Mouse (Mus musculus): ENCODE data around the gene Pdhx.

Gene Pdhx

DNA sequence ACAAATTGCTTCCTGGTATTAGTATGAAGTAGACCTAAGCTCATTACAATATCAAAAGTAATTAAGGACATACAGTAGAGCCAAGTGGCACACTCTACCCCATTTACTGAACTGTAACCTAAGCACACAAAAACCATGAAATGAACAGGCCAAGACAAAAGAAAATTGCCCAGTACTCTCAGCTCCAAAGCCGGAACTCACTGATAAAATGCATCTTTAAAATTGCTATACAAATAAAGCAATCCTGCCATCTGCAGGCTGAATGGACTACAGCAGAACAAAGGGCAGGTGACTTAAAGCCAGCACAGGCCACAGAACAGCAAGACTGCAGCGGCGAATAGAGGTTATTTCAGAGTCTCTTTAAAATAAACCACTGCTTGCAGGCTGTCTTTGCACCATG lies 10.4 kb downstream of the Pdhx start:
- peak in 1 of 2 experiments; percentile 36 for DNase-seq (ENCODE audit: low spot score in 2 of 2)

DNA sequence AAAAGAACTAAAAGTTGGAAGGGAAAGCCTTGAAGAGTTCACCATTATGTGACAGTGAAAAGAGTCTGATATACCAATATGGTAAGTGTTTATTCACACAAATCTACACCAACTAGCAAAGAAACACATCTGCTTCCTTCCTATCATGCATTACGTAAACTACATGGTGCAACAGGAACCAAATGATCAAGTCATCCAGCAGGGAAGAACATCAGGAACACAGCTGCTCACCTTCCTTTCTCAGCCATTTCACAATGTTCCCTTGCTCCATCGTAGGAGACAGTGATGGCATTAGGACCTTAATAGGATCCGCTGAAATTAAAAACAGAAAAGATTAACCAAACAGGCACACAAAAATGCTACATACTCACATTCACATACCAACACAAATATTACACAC lies 15.0 kb downstream of the Pdhx start:
- DNase-seq (ENCODE audit: low spot score in 2 of 2) = no peak

DNA sequence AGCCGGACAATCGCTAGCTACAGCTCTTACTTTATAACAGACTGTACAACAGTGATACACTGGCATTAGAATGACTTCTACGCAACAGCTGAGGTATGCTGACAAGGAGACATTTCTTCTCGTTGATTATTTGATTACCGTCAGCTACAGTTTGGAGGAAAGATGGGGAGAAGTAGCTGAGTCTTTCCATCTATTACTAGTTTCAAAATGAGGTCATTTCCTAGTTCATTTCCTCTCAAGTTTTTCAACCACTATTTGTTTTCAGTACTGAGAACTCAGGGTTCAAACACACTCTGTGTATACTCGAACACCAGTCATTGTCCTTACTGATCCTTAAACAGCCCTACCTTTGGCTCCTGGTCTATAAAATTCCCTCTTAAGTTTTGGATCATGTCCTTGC lies 17.5 kb downstream of the Pdhx start:
- DNase-seq (ENCODE audit: low spot score in 2 of 2) = no peak

DNA sequence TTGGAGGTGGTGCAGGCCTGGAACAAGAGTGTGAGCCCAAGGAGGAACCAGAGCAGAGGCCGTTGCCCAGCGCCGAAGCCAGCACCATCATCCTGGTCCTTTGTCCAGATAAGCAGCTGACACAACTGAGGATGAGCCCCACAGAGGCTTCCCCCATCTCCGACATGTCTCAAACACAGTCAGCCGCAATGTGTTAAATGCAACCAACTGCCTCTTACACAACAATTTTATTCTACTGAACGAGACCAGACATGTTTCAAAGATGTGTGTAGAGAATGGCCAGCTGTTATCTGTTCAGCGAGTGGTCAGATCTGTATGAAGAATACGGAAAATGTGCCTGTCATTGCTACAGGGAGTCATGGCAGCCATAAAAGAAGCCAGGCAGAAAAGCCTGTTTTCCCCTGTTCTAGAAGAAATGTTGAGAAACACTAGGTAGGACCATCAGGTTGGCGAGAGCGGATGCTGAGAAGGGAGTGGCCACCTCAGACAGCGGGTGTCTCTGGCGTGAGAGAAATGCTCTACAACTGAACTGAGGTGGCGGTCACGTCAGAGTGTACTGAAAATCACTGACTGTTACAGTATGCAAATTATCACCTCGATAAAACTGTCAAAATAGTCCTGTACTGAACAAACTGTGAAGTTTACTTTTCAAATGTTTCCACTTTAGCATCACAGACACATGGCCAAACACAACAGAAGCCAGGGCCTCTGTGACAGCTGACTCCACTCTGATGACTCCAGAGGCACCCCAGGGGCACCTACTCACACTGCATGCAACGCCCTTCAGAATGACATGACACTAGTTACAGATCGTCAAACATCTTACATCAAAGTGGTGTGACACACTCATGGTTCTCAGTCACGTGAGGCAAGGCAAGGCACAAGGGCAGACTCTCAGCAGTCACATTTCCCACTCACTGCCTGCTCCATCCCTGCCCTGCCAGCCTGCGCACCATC lies 21.1 kb downstream of the Pdhx start:
- DNase-seq (ENCODE audit: low spot score in 2 of 2) = no peak

DNA sequence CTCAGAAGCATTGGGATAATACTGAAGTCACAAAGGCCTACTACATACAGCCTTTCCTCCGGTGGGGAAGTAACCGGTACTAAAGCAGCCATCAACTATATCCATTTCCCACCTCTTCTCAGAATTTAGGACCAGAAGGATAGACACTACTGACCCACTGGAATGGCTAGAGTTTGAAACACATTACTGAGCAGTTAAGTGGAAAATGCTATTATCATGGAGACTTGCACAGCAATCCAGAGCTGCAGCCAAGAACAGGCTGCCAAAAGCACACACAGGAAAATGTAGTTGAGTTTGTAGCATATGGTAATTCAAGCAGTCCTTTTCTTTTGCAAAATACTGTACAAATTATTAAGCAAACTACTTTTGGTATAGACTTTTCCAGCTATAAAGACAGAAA lies 28.0 kb downstream of the Pdhx start:
- DNase-seq (ENCODE audit: low spot score in 2 of 2) = no peak

DNA sequence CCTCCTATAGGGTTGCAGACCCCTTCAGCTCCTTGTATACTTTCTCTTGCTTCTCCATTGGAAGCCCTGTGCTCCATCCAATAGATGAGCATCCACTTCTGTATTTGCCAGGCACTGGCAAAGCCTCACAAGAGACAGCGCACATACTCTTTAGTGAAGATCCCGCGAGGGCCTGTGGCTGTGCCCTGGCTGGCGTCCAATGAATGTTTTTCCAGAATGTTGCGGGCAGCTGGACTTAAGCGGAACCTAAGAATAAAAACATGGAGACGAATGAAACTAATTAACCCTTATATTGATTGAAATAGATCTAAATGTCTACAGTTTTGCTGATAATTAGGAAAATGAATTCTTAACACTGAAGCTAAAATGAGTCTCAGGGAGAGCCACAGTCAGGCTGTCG lies 32.4 kb downstream of the Pdhx start:
- peak in 1 of 2 experiments; percentile 21 for DNase-seq (ENCODE audit: low spot score in 2 of 2)

DNA sequence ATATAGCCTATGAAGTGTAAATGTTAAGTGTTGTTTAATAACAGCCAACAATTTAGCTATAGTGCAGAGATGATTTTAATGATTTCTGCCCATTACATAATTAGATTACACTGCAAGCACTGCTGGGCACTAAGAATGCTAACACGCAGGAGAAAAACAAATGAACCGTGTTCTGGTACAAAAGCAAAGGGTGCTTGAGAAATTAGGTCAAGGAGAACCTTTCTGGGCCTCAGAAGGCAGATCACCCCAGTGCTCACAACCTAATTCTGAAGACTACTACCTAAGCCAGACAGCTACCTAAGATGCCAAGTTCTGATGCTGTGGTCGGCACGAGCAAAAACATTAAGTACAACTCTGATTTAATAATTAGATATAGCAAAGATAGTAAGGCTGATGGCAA lies 35.5 kb downstream of the Pdhx start:
- no peak for DNase-seq (ENCODE audit: low spot score in 2 of 2)

DNA sequence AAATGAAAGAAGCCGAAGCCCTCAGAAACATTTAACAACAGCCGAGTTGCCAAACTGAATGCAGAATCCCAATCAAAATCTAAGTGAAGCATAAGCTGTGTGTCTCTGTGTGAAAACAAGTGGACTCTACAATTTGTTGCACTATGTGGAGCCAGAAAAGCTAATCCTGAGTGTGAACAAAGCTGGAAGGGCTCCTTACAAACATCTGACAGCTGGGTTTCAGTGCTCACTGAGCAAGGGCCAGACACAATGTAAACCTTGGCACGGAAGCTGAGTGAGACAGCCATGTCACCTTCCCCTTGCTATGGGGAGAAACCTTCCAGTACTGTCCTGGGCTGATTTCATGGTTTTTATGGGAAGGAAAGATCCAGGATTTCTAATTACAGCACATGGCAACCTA lies 50.6 kb downstream of the Pdhx start:
- DNase-seq (ENCODE audit: low spot score in 2 of 2) = no peak

DNA sequence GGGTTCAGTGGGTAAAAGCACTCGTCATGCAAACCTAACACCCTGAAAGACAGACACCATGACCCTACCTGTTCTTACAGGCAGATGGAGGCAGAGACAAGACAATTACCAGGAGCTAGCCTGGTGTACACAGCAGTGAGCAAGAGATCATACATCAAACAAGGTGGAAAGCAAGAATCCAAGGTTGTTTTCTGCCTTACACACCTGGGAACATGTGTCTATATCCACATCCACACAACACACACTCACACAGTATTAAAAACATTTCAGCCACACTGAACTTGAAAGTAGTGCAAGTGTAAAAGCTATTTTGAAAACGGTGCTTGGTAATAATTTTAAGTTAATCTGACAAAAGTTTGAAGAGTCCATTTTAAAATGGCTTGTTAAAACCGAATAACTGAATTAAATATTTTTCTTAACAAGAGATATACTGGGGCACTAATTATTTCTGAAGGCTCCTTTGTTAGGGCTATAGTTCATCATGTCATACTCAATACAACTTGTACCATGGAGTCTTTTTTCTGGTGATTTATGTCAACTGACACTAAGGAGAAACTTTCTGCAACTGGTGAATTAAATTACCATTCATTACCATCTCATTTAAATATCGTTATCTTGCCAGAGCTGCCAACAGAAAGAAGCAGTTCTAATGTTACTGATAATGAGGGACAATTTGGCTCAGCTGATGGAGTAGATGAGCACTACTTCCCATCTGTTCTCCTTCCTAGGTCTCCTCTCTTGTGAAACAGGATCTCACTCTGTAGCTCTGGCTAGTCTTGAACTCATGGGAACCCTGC lies 52.9 kb downstream of the Pdhx start:
- no peak for DNase-seq (ENCODE audit: low spot score in 2 of 2)

DNA sequence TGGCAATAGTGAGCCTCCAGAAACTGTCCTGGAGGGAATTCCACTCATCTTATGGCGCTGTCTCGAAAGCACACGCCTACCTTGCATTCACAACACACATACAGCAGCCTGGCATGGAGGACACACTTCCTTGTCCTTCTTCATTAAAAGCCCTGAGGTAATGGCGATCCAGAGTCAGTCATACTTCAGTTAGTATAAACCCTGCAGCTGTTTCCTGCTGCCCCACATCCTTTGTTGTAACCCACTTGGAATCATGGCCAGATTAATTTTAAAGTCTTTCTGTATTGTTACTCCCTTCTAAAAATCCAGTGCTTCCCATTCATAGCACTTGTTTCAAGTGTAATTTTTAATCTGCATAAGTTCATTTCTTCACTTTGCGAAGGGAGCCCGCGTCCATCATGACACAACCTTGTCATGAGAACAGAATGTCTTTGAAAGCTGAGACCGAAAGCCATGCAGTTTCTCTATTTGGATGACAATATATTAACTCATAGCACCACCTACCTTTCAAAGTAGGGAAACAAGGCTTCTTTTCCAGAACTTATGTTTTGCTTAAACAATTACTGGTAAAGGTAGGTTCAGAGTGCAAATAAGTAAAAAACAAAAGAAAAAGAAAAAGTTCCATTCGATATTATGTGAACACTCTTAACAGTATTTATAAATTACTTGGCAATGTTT lies 54.4 kb downstream of the Pdhx start:
- DNase-seq (ENCODE audit: low spot score in 2 of 2) = no peak

DNA sequence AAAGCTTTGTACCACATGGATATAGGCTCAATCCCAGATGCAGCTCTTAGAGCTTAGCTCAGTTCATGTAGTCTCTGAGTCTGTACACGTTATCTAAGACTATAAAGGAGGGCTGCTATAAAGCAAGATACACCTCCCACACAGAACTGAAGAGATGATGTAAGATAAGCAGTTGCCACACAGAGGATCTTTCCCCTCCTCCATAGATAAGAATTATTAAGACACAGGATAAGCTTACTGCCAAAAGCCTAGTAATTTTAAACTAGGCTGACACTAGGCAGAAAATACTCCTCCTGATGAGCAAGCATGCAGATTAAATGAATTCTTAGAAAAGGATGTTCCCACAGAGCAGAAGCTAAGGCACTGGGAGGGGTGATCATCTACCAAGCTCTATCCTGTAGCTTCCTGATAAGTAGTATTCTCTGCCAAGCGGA lies 55.9 kb downstream of the Pdhx start:
- DNase-seq (ENCODE audit: low spot score in 2 of 2) = no peak

DNA sequence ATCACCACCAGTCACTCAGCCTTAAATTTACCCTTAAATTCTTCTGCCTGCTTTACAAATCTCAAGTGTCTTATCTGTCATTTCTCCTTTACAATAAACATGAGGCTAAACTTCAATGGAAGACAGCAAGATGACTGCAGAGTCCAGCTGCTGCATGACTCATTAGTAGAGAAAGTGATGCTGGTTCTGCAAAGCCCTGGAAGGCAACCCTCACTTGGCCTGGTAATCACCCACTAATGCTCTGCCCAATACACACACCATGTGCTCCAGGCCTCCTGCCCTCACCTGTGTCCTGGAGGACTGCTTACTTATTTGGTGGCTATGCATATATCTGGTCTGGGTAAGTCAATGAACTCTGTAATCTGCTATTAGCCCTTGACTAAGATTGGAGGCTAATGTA lies 57.2 kb downstream of the Pdhx start:
- DNase-seq (ENCODE audit: low spot score in 2 of 2) = no peak

DNA sequence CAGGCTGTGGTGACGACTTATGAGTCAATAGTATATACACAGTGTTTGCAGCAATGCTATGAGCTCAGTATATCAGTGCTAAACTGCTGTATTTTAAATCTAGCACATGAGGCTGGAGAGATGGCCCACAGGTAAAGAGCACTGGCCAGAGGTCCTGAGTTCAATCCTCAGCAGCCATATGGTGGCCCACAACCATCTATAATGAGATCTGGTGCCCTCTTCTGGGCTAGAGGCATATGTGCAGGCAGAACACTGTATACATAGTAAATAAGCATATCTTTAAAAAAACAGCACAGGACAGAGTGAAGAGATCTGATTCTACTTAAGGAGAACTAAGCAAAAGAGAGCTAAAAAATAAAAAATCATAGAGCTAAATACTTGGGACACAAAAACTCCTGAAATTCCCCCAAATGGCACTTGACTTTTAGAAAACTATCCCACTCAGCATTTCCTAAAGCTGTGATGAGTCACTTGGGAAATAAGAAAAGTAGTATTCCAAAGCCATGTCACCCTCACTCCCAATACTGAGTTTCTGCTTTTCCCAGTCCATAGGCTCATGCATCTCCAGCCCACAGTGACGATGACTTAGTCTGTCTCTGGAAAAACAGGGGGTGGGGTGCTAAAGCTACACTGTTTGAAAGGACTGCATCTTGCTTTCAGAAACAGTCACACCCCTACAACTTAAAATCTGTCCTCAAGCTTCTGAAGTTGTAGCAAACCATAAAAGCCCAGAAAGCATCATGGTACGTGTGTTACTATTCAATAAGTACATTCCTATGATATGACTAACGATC lies 60.3 kb downstream of the Pdhx start:
- no peak for DNase-seq (ENCODE audit: low spot score in 2 of 2)

DNA sequence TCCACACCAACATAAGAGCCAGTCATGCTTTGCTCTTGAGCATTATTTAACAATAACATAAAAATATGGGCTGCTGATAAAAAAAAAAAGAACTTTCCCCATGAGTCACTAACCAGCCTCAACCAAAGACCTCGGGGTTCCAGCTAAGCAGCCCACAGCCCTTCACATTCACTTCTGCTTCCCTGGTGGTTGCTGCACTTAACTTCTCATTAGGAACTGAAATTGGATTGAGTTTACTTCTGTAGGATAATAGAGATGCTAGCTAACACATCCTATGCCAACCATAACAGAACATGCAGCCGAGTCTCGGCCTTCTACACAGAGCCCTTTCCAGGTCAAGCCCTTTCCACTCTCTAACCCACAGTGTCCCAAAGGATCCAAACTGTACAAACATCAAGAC lies 65.1 kb downstream of the Pdhx start:
- DNase-seq (ENCODE audit: low spot score in 2 of 2) = no peak

DNA sequence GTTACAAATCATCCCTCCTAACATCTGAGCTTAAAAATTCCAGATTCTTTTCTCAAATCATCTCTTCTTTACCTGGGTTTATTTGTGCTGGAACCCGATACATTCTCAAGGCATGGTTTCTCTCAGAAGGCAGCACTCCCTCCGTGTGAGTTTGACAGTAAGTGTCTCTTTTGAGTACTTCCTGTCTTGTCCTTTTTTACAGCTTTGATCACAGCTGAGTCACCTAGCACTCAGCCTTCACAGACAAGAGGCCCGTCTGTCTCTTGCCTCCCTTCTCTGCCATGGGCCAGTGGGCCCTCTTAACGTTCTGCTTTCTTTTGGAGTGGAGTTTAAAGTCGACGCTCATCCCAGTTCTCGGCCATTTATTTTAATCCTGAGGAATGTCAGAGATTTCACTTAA lies 68.7 kb downstream of the Pdhx start:
- DNase-seq (ENCODE audit: low spot score in 2 of 2) = no peak

DNA sequence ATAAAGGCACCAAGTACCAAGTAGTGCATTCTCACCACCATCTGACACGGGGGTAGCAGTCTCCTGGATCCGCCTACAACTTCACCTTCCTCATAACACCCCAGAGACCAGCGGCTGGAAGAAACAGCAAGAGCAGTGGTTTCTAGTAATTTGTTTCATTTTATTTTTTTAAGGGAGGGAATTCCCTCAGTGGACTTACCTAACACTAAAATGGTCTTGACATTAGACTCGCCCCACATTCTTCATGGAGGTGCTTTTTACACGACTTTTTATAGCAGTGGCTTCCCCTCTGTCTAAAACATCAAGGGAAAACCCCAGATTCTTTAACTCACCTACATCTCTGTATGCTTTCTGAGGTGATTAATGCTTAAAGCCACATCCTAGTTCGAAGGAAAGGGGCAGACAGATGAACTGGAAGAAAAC lies 74.1 kb downstream of the Pdhx start:
- no peak for DNase-seq (ENCODE audit: low spot score in 2 of 2)

DNA sequence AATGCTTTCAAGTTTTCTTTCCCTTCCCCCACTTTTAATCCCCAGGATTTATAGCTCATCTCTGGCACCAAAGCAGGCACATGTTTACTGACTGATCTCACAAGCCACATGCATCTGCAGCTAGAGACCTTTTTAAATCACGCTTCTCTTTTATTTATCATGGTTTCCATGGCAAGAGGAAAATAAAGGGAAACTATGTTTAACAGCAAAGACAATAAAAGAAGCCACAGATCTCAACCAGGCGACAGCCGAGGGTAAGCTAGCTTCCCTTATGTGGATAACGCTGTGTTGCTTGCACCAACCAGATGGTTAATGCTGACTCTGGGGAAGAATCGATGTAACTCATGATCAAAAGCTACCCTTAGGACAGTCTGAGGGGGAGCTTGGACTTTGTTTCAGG lies 75.0 kb downstream of the Pdhx start:
- no peak for DNase-seq (ENCODE audit: low spot score in 2 of 2)

DNA sequence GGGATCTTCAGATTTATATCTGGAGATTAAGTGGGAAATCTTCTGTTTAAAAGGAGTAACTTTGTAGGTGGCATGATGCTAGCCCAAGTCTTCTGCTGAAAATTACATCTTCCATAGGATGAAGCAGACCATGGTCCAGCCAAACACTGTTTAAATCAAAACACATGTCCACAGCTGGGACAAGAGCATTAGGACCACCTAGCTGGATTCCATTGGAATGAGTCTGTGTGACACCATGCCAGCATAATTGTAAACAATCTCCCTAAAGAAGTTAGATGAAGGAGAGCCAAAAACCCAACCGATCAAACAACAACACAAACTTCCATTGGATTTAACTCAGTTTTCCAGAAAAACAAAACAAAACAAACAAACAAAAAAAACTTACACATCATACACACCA lies 75.4 kb downstream of the Pdhx start:
- no peak for DNase-seq (ENCODE audit: low spot score in 2 of 2)

DNA sequence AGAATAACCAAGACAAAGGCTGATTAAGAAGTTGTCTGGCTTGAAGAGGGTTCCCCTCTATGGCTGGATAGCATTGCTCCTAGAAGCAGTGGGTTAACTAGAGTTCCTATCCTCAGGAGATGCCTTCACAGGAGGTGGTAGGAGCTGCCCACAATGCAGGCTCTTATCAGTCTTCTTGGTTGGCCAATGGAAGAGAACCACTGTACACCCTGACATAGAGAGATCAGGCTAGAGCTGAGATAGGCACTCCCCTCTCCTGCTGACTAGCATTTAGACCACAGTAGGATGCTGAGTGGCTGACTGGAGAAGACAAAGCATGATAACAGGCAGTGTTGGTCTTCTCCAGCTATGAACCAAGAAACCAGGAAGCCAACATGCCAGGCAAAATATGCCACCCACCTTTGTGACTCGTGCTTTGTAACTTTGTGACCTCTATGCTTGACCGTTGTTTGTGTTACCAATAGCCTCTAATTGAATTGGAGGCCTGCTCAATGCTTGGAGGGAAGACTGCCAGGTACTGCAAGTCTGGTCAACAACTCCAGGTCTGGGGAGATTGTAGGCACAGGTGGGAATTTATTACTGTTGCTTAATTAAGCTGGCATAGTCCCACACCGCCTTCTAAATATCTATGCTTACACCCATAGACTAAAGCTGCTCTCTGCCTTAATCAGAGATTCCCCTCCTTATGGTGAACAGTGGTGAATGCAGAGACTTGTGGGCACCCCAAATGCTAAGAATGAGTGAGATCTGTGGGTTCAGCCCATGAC lies 79.3 kb downstream of the Pdhx start:
- DNase-seq (ENCODE audit: low spot score in 2 of 2) = no peak

DNA sequence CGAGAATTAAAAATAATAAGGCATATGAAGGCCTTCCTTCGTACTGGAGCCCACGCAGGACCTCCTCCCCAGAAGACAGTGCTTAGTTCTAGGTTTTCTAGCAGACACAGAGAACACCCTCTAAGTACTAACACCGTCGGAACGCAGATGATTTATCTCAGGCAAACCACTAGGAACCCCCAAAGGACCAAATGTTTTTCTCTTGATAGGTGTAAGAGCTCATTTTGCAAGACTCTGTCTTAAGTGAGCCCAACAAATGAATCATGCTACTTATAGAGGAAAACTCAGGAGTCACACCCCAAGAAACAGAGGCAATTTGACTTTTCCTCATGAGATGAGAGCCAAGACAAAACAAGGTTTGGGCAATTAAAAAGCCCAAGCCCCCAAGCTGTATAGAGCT lies 80.9 kb downstream of the Pdhx start:
- no peak for DNase-seq (ENCODE audit: low spot score in 2 of 2)

DNA sequence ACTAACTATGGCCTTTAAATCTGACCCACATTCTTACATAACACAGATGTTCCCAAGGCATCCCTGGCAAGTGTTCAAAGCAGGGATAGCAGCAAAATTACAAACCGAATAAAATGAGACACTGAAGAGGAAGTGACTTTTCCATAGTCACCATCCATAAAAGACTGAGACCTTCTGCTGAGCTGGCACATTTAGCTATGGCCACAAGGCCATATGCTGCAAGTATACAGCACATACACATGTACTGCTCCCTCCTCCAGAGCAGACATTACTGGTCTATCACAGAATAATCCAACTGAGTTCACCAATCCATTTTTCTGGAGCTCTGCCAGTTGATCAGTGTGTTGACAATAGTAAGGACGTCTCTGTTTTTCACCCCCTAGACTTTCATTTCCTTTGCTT lies 83.0 kb downstream of the Pdhx start:
- DNase-seq (ENCODE audit: low spot score in 2 of 2) = no peak

Data from cerebellum, postnatal 4 days (tissue).